Mouse (Mus musculus) G1E (cell line): Measurements from ENCODE around the gene Dtx4. TPM values are rescaled to one million over a fixed set of nuclear protein-coding genes. Genes with fewer than 3 reads are reported as not detected.

ENCODE experiments used
- ATAC-seq: 2 replicates; pipeline ENCODE4 v1.8.0; 2016; ENCODE audit warnings: mild to moderate bottlenecking; ENCODE audit not compliant: insufficient number of reproducible peaks, poor library complexity, low FRiP score, severe bottlenecking; ENCODE audit errors: extremely low read depth
- DNase-seq: peaks from one replicate; pipeline ENCODE4 v3.0.0; 2012; ENCODE audit warnings: low spot score
- H3K27me3 ChIP-seq: 2 replicates; pipeline ENCODE4 v1.6.1; 2012; ENCODE audit warnings: mild to moderate bottlenecking, low read length, inconsistent platforms; ENCODE audit not compliant: insufficient read depth
- H3K36me3 ChIP-seq: replicated peaks from 2 replicates; pipeline ENCODE3; 2012; ENCODE audit warnings: mild to moderate bottlenecking, inconsistent platforms
- H3K4me1 ChIP-seq: 2 replicates; pipeline ENCODE4 v1.6.1; 2012; ENCODE audit warnings: low read depth, low read length, inconsistent platforms, mixed read lengths; ENCODE audit not compliant: insufficient read depth
- H3K4me3 ChIP-seq: 2 replicates; pipeline ENCODE4 v1.5.1; 2012; ENCODE audit warnings: low read depth, mild to moderate bottlenecking, inconsistent platforms, low read length, moderate library complexity, mixed read lengths
- H3K9me3 ChIP-seq: replicated peaks from 2 replicates; pipeline ENCODE4 v1.6.1; 2012; ENCODE audit warnings: inconsistent platforms
- CTCF ChIP-seq: IDR thresholded peaks from 2 replicates; pipeline ENCODE4 v1.5.1; 2012; ENCODE audit warnings: low read depth, low read length, inconsistent platforms, mixed read lengths
- GATA1 ChIP-seq: IDR thresholded peaks from 2 replicates; pipeline ENCODE4 v1.6.1; 2012; ENCODE audit warnings: borderline replicate concordance, low read length, inconsistent platforms, mixed read lengths
- GATA2 ChIP-seq: IDR thresholded peaks from 2 replicates; pipeline ENCODE4 v1.6.1; 2012; ENCODE audit warnings: low read depth, low read length, inconsistent platforms, borderline replicate concordance
- POLR2AphosphoS5 ChIP-seq: IDR thresholded peaks from 2 replicates; pipeline ENCODE4 v1.6.1; 2012; ENCODE audit warnings: low read depth, low read length, inconsistent platforms; ENCODE audit not compliant: insufficient replicate concordance
- TAL1 ChIP-seq: conservative IDR thresholded peaks from 2 replicates; pipeline ENCODE4 v1.6.1; 2012; ENCODE audit warnings: low read depth, low read length, inconsistent platforms, mixed read lengths
- polyA plus RNA-seq: library from polyadenylated mRNA; stranded (reverse); fragments of >175 nt; gene quantifications from 2 replicates; pipeline ENCODE4 v1.2.3, GENCODE M21; 2012
- total RNA-seq, 2 experiments: library from RNA; stranded (forward) in 1 of 2; stranded (reverse) in 1 of 2; fragments of 200-1000 nt in 1 of 2; fragments of >200 nt in 1 of 2; fragmentation: Nextera tagmentation in 1 of 2; gene quantifications; 2 replicates each; pipeline ENCODE4 v1.2.3; 2014 to 2017

The Dtx4 gene
- total and polyA plus RNA-seq, 3 experiments: 0.27 TPM; not detected in 2

GRCm38 (mm10) chr19:12497909-12498308 is 3.3 kb downstream of the Dtx4 start:
- H3K4me3 ChIP-seq: no peak overlapping the region
- no peaks in the 10 kb centered on the region for H3K27me3 ChIP-seq
- no peak for ATAC-seq
- H3K4me1 ChIP-seq: no peaks in the 10 kb centered on the region; the same call in 1 of the 2 replicates
- TF ChIP-seq GATA1 (no peak), GATA2 (no peak), TAL1 (no peak), POLR2AphosphoS5 (no peak), CTCF (no peak)
- DNase-seq: no peak
- no peaks in the 10 kb centered on the region for H3K36me3 ChIP-seq
- peaks cover 13% of the 10 kb centered on the region for H3K9me3 ChIP-seq

- Histone ChIP-seq H3K36me3 (no peaks in the 10 kb centered on the region), H3K27me3 (no peaks in the 10 kb centered on the region), H3K4me1 (no peaks in the 10 kb centered on the region; the same call in 1 of the 2 replicates), H3K9me3 (peaks cover 5% of the 10 kb centered on the region), H3K4me3 (no peak overlapping the region)
- DNase-seq: no peak
- TF ChIP-seq GATA2: no peak
- TF ChIP-seq TAL1: no peak
- no peak for TF ChIP-seq POLR2AphosphoS5
- TF ChIP-seq GATA1: no peak
- TF ChIP-seq CTCF: no peak
- ATAC-seq: no peak
Measured at GRCm38 (mm10) chr19:12496241-12496640, 5.0 kb downstream of the Dtx4 start.

GRCm38 (mm10) chr19:12494972-12495535 is 6.2 kb downstream of the Dtx4 start:
- TF ChIP-seq TAL1 (no peak), POLR2AphosphoS5 (no peak), CTCF (no peak), GATA1 (no peak), GATA2 (no peak)
- no peak for ATAC-seq
- Histone ChIP-seq H3K4me1 (no peaks in the 10 kb centered on the region; the same call in 1 of the 2 replicates), H3K9me3 (no peaks in the 10 kb centered on the region), H3K36me3 (no peaks in the 10 kb centered on the region), H3K27me3 (no peaks in the 10 kb centered on the region; the same call in 1 of the 2 replicates), H3K4me3 (no peak overlapping the region)
- DNase-seq: no peak

GRCm38 (mm10) chr19:12494187-12494458 is 7.1 kb downstream of the Dtx4 start:
- no peaks in the 10 kb centered on the region for H3K9me3 ChIP-seq
- no peaks in the 10 kb centered on the region for H3K36me3 ChIP-seq
- H3K4me1 ChIP-seq: no peaks in the 10 kb centered on the region; the same call in 1 of the 2 replicates
- no peaks in the 10 kb centered on the region; the same call in 1 of the 2 replicates for H3K27me3 ChIP-seq
- DNase-seq: no peak
- ATAC-seq: no peak
- TF ChIP-seq GATA1: no peak
- no peak for TF ChIP-seq POLR2AphosphoS5
- TF ChIP-seq TAL1: no peak
- TF ChIP-seq GATA2: no peak
- TF ChIP-seq CTCF: no peak
- H3K4me3 ChIP-seq: no peak overlapping the region

GRCm38 (mm10) chr19:12493453-12494186 is 7.6 kb downstream of the Dtx4 start:
- DNase-seq (no peak), ATAC-seq (no peak)
- Histone ChIP-seq H3K9me3 (no peaks in the 10 kb centered on the region), H3K27me3 (no peaks in the 10 kb centered on the region; the same call in 1 of the 2 replicates), H3K4me1 (no peaks in the 10 kb centered on the region; the same call in 1 of the 2 replicates), H3K36me3 (no peaks in the 10 kb centered on the region), H3K4me3 (no peak overlapping the region)
- TF ChIP-seq GATA1: no peak
- no peak for TF ChIP-seq TAL1
- no peak for TF ChIP-seq GATA2
- TF ChIP-seq CTCF: no peak
- no peak for TF ChIP-seq POLR2AphosphoS5

GRCm38 (mm10) chr19:12491636-12492035 is 9.6 kb downstream of the Dtx4 start:
- Histone ChIP-seq H3K27me3 (no peaks in the 10 kb centered on the region; the same call in 1 of the 2 replicates), H3K4me1 (no peaks in the 10 kb centered on the region; the same call in 1 of the 2 replicates), H3K9me3 (no peaks in the 10 kb centered on the region), H3K4me3 (no peak overlapping the region), H3K36me3 (no peaks in the 10 kb centered on the region)
- DNase-seq (no peak), ATAC-seq (no peak)
- TF ChIP-seq CTCF (no peak), POLR2AphosphoS5 (no peak), TAL1 (no peak)
